In the genomic region with DNA sequence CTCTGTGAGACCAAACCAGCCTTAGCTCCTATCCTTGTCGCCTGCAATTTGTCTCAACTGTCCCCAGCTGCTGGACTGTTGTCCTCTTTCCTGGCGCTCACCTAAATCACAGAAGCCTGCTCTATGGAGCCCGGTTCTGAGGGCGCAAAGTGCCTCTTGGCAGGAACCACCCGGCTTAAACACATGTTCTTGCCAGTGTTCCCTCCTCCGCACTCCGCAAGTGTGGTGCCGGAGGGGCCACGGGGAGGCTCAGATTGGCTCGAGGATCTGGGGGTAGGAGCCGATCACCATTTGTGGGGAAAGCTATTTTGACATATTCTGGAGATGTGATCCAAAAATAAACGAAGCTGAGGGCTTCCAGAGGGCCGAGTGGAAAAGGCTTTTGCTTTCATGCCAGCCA, we compare ENCODE assay signal across 13 mouse cellular contexts. TPM values are rescaled to one million over a fixed set of nuclear protein-coding genes. Genes with fewer than 3 reads are reported as not detected.
A peak's percentile ranks its signal among the peaks of the same experiment; 100 is the strongest.
DNase-seq lines count a peak whose midpoint lies in the region; ATAC-seq and TF ChIP-seq lines count a peak whose summit lies in the region.
"Had no signal": no experiment of that assay in that cellular context is flagged by ENCODE, and none has a peak within 500 bp of the region (broad histone marks: within the 10 kb centered on the region; RNA-seq: fewer than 3 reads in every experiment).

No protein-coding gene starts in this region.

- DNase-seq in frontal cortex, postnatal 10 days (ENCODE audit: low spot score in 2 of 2), result no peak
- no peak for DNase-seq in lung, adult 2 months
- DNase-seq in thymus, postnatal 14 days, result no peak
- DNase-seq: cerebellum, adult 9-10 months; kidney, adult 9 months; liver, embryonic 13.5 days had no signal

- no peak for TF ChIP-seq POLR2A in lung, adult 2 months (IDR thresholded peaks at IDR 0.05; ENCODE audit: borderline replicate concordance, extremely low read depth, low read depth, low read length)
- TF ChIP-seq POLR2A in olfactory bulb, adult 2 months (IDR thresholded peaks at IDR 0.05; ENCODE audit: insufficient read depth, low read depth, low read length), result no peak

- H3K9ac ChIP-seq in lung, embryonic 15.5 days, result no peak overlapping the region
- H3K9ac ChIP-seq in heart, embryonic 12.5 days, result no peak overlapping the region
- H3K9ac ChIP-seq in neural tube, embryonic 15.5 days (replicated peaks), result no peak overlapping the region
- H3K9ac ChIP-seq: liver, embryonic 13.5 days had no signal

- H3K4me2 ChIP-seq in lung, embryonic 15.5 days, result no peak overlapping the region
- H3K4me2 ChIP-seq in heart, embryonic 12.5 days, result no peak overlapping the region; the same call in 1 of the 2 replicates
- H3K4me2 ChIP-seq in neural tube, embryonic 15.5 days, result no peak overlapping the region
- H3K4me2 ChIP-seq: liver, embryonic 13.5 days had no signal

- peak overlapping the region; percentile 25; the same call in 1 of the 2 replicates for H3K27ac ChIP-seq in lung, embryonic 15.5 days
- H3K27ac ChIP-seq in heart, embryonic 12.5 days (ENCODE audit: poor library complexity, severe bottlenecking), result peak overlapping the region; percentile 70
- peak overlapping the region; percentile 62 for H3K27ac ChIP-seq in olfactory bulb, adult 2 months (ENCODE audit: insufficient read depth, low read depth, low read length)
- H3K27ac ChIP-seq in neural tube, embryonic 15.5 days (replicated peaks), result no peak overlapping the region
- H3K27ac ChIP-seq: liver, embryonic 13.5 days had no signal

- H3K36me3 ChIP-seq in lung, embryonic 15.5 days, result peaks cover 21% of the 10 kb centered on the region
- peaks cover 29% of the 10 kb centered on the region for H3K36me3 ChIP-seq in heart, embryonic 12.5 days
- peaks cover 25% of the 10 kb centered on the region for H3K36me3 ChIP-seq in neural tube, embryonic 15.5 days

- H3K9me3 ChIP-seq in lung, embryonic 15.5 days, result no peaks in the 10 kb centered on the region
- no peaks in the 10 kb centered on the region for H3K9me3 ChIP-seq in heart, embryonic 12.5 days (replicated peaks)
- H3K9me3 ChIP-seq in neural tube, embryonic 15.5 days (replicated peaks), result no peaks in the 10 kb centered on the region
- H3K9me3 ChIP-seq: G1E; liver, embryonic 13.5 days had no signal

- WGBS in lung, embryonic 15.5 days, result 65% methylated on average over 13 of the region's 13 CpGs
- WGBS in lung, adult 2 months, result 69% methylated on average over 13 of the region's 13 CpGs
- 60% methylated on average over 13 of the region's 13 CpGs for WGBS in heart, embryonic 12.5 days
- 21% methylated on average over 13 of the region's 13 CpGs for WGBS in olfactory bulb, adult 2 months
- WGBS in neural tube, embryonic 15.5 days, result 74% methylated on average over 13 of the region's 13 CpGs

- peaks cover 66% of the 10 kb centered on the region for H3K4me1 ChIP-seq in lung, embryonic 15.5 days
- peaks cover 12% of the 10 kb centered on the region for H3K4me1 ChIP-seq in lung, adult 2 months (ENCODE audit: control insufficient read depth, insufficient read depth, low read length)
- peaks cover 74% of the 10 kb centered on the region for H3K4me1 ChIP-seq in heart, embryonic 12.5 days (replicated peaks)
- H3K4me1 ChIP-seq in olfactory bulb, adult 2 months (ENCODE audit: control insufficient read depth, insufficient read depth, low read length), result peaks cover 73% of the 10 kb centered on the region
- H3K4me1 ChIP-seq in neural tube, embryonic 15.5 days, result peaks cover 55% of the 10 kb centered on the region

- H3K4me3 ChIP-seq in lung, embryonic 15.5 days, result no peak overlapping the region
- H3K4me3 ChIP-seq in lung, adult 2 months (replicated peaks; ENCODE audit: extremely low read depth, low read depth, low read length), result no peak overlapping the region
- no peak overlapping the region for H3K4me3 ChIP-seq in heart, embryonic 12.5 days
- H3K4me3 ChIP-seq in olfactory bulb, adult 2 months (ENCODE audit: insufficient read depth, low read depth, low read length), result no peak overlapping the region
- H3K4me3 ChIP-seq in neural tube, embryonic 15.5 days (replicated peaks), result no peak overlapping the region
- H3K4me3 ChIP-seq: liver, embryonic 13.5 days had no signal

- H3K27me3 ChIP-seq in lung, embryonic 15.5 days, result no peaks in the 10 kb centered on the region; the same call in 1 of the 2 replicates
- peaks cover 5% of the 10 kb centered on the region; the same call in 1 of the 2 replicates for H3K27me3 ChIP-seq in heart, embryonic 12.5 days (replicated peaks)
- no peaks in the 10 kb centered on the region for H3K27me3 ChIP-seq in neural tube, embryonic 15.5 days (replicated peaks)

- peak; percentile 60 for ATAC-seq in frontal cortex, adult (ENCODE audit: low TSS enrichment)
- ATAC-seq in lung, embryonic 15.5 days (ENCODE audit: borderline replicate concordance, extremely low read depth, low FRiP score, low TSS enrichment), result no peak
- no peak for ATAC-seq in heart, embryonic 12.5 days (ENCODE audit: insufficient number of reproducible peaks, low FRiP score)
- no peak for ATAC-seq in neural tube, embryonic 15.5 days (ENCODE audit: low FRiP score)
- ATAC-seq: activated CD4-positive, CD25-positive, alpha-beta regulatory T cell, adult 4 months had no signal

- TF ChIP-seq CTCF in lung, adult 2 months (IDR thresholded peaks at IDR 0.05; ENCODE audit: insufficient read depth, low read length), result no peak
- no peak for TF ChIP-seq CTCF in olfactory bulb, adult 2 months (IDR thresholded peaks at IDR 0.05; ENCODE audit: insufficient read depth, low read depth, low read length)

RNA-seq across cellular contexts. Expression of a gene that starts 9.9 kb away (rescaled TPM):
- 3.9 and 5.1 TPM in 2 replicates for polyA plus RNA-seq in lung, embryonic 15.5 days (2015; fragmentation: Nextera tagmentation; extraction: Ambion mirVana)
- 13.6 and 15.7 TPM in 2 replicates for polyA plus RNA-seq in lung, adult 2 months (2012; rRNA removed)
- polyA plus RNA-seq in heart, embryonic 12.5 days (2016; fragmentation: Nextera tagmentation; extraction: Ambion mirVana), result 20.4 and 24.1 TPM in 2 replicates
- polyA plus RNA-seq in olfactory bulb, adult 2 months (2012; ENCODE audit: insufficient read depth, insufficient read length, low replicate concordance, missing spikeins), result not detected in 2 replicates
- polyA plus RNA-seq in neural tube, embryonic 15.5 days (2015; fragmentation: Nextera tagmentation; extraction: Ambion mirVana), result 56.0 and 61.2 TPM in 2 replicates

RNA-seq across cellular contexts. Expression of a gene that starts 16.1 kb away (rescaled TPM):
- 169 and 174 TPM in 2 replicates for polyA plus RNA-seq in lung, embryonic 15.5 days (2015; fragmentation: Nextera tagmentation; extraction: Ambion mirVana)
- polyA plus RNA-seq in lung, adult 2 months (2012; rRNA removed), result 18.7 and 20.7 TPM in 2 replicates
- polyA plus RNA-seq in heart, embryonic 12.5 days (2016; fragmentation: Nextera tagmentation; extraction: Ambion mirVana), result 101 and 112 TPM in 2 replicates
- polyA plus RNA-seq in olfactory bulb, adult 2 months (2012; ENCODE audit: insufficient read depth, insufficient read length, low replicate concordance, missing spikeins), result not detected in 2 replicates
- polyA plus RNA-seq in neural tube, embryonic 15.5 days (2015; fragmentation: Nextera tagmentation; extraction: Ambion mirVana), result 106 and 119 TPM in 2 replicates

RNA-seq across cellular contexts. Expression of a gene that starts 20.7 kb away (rescaled TPM):
- 79.2 and 83.2 TPM in 2 replicates for polyA plus RNA-seq in lung, embryonic 15.5 days (2015; fragmentation: Nextera tagmentation; extraction: Ambion mirVana)
- 56.5 and 70.8 TPM in 2 replicates for polyA plus RNA-seq in lung, adult 2 months (2012; rRNA removed)
- 80.0 and 87.6 TPM in 2 replicates for polyA plus RNA-seq in heart, embryonic 12.5 days (2016; fragmentation: Nextera tagmentation; extraction: Ambion mirVana)
- not detected in 2 replicates for polyA plus RNA-seq in olfactory bulb, adult 2 months (2012; ENCODE audit: insufficient read depth, insufficient read length, low replicate concordance, missing spikeins)
- 111 and 116 TPM in 2 replicates for polyA plus RNA-seq in neural tube, embryonic 15.5 days (2015; fragmentation: Nextera tagmentation; extraction: Ambion mirVana)

Comparison
In these comparisons a context has a peak if more than half of its experiments do, and no peak if none do; other contexts are left out.
1. RNA of a gene that starts 20.7 kb away (polyA plus RNA-seq): 111 to 116 TPM in neural tube, embryonic 15.5 days, 80.0 to 87.6 TPM in heart, embryonic 12.5 days, 79.2 to 83.2 TPM in lung, embryonic 15.5 days and 56.5 to 70.8 TPM in lung, adult 2 months; not detected in olfactory bulb, adult 2 months; every median in the first group is over 10 times any median in the second.